Mouse (Mus musculus) forebrain, embryonic 10.5 days (tissue): ENCODE measurements around the gene Fcgr3. TPM values are rescaled to one million over a fixed set of nuclear protein-coding genes. Genes with fewer than 3 reads are reported as not detected.

ENCODE experiments used
- DNase-seq: peaks from one replicate; pipeline ENCODE4 v3.0.0-alpha.2; 2017; ENCODE audit warnings: low spot score; ENCODE audit errors: extremely low spot score
- H3K27ac ChIP-seq: fragments of 300-500 bp; sonication (generic); 2 replicates; pipeline ENCODE4 v1.5.1; 2016; ENCODE audit warnings: mild to moderate bottlenecking
- H3K27me3 ChIP-seq: fragments of 300-500 bp; sonication (generic); 2 replicates; pipeline ENCODE4 v1.6.1; 2016; ENCODE audit warnings: mild to moderate bottlenecking; ENCODE audit not compliant: poor library complexity, severe bottlenecking
- H3K36me3 ChIP-seq: fragments of 300-500 bp; sonication (generic); replicated peaks from 2 replicates; pipeline ENCODE4 v1.6.1; 2016; ENCODE audit warnings: mild to moderate bottlenecking, moderate library complexity
- H3K4me1 ChIP-seq: fragments of 300-500 bp; sonication (generic); 2 replicates; pipeline ENCODE4 v1.6.1; 2016
- H3K4me3 ChIP-seq: fragments of 300-500 bp; sonication (generic); 2 replicates; pipeline ENCODE4 v1.5.1; 2016; ENCODE audit warnings: mild to moderate bottlenecking, moderate library complexity
- H3K9me3 ChIP-seq: fragments of 300-500 bp; sonication (generic); 2 replicates; pipeline ENCODE4 v1.6.1; 2016; ENCODE audit warnings: mild to moderate bottlenecking, moderate library complexity
- WGBS: fragments of 180-500 bp; shearing (Covaris S2); methylation state at CpG from one replicate; pipeline ENCODE4 v1.1.7; 2016; 5-methylcytosine and 5-hydroxymethylcytosine counted together
- microRNA-seq: library from miRNA; unstranded; fragments of <30 nt; microRNA quantifications from one replicate; pipeline ENCODE4, GENCODE M21; 2017
- polyA plus RNA-seq: library from polyadenylated mRNA; unstranded; fragments of >200 nt; fragmentation: Nextera tagmentation; extraction: Ambion mirVana; gene quantifications from 2 replicates; pipeline ENCODE4 v1.2.1, GENCODE M21; 2016

Fcgr3 gene
- polyA plus RNA-seq, 1 experiment from 2014 or later, result 4.5 TPM

- H3K4me3 ChIP-seq, result no peak overlapping the region
- H3K9me3 ChIP-seq, result peaks cover 9% of the 10 kb centered on the region; the same call in 1 of the 2 replicates
- H3K27ac ChIP-seq, result no peak overlapping the region
- no peaks in the 10 kb centered on the region for H3K36me3 ChIP-seq
- no peaks in the 10 kb centered on the region for H3K4me1 ChIP-seq
- H3K27me3 ChIP-seq, result no peaks in the 10 kb centered on the region
- no peak for DNase-seq
- WGBS, result 90% methylated on average over 2 of the region's 2 CpGs
Observed at GRCm38 (mm10) chr1:171006905-171007304, 57.8 kb downstream of the Fcgr3 start.

- H3K4me1 ChIP-seq, result no peaks in the 10 kb centered on the region
Observed at GRCm38 (mm10) chr1:171006335-171006734, 58.4 kb downstream of the Fcgr3 start.

GRCm38 (mm10) chr1:171005586-171005985 is 59.1 kb downstream of the Fcgr3 start:
- DNase-seq, result no peak
- Histone ChIP-seq H3K27me3 (no peaks in the 10 kb centered on the region), H3K27ac (no peak overlapping the region)

More at GRCm38 (mm10) chr1:171006335-171006734, 58.4 kb downstream of the Fcgr3 start:
- H3K4me3 ChIP-seq, result no peak overlapping the region
- no peak overlapping the region for H3K27ac ChIP-seq
- no peak for DNase-seq
- H3K36me3 ChIP-seq, result no peaks in the 10 kb centered on the region
- H3K9me3 ChIP-seq, result peaks cover 9% of the 10 kb centered on the region; the same call in 1 of the 2 replicates
- no peaks in the 10 kb centered on the region for H3K27me3 ChIP-seq
- WGBS, result 91% methylated on average over 4 of the region's 4 CpGs

GRCm38 (mm10) chr1:171005081-171005480 is 59.7 kb downstream of the Fcgr3 start:
- H3K9me3 ChIP-seq, result peaks cover 6% of the 10 kb centered on the region; the same call in 1 of the 2 replicates
- H3K36me3 ChIP-seq, result no peaks in the 10 kb centered on the region
- 74% methylated on average over 6 of the region's 6 CpGs for WGBS
- no peak for DNase-seq
- H3K4me3 ChIP-seq, result no peak overlapping the region
- no peak overlapping the region for H3K27ac ChIP-seq
- no peaks in the 10 kb centered on the region for H3K27me3 ChIP-seq
- no peaks in the 10 kb centered on the region for H3K4me1 ChIP-seq

More at GRCm38 (mm10) chr1:171005586-171005985, 59.1 kb downstream of the Fcgr3 start:
- Histone ChIP-seq H3K36me3 (no peaks in the 10 kb centered on the region), H3K4me3 (no peak overlapping the region), H3K9me3 (peaks cover 9% of the 10 kb centered on the region; the same call in 1 of the 2 replicates), H3K4me1 (no peaks in the 10 kb centered on the region)

Small RNA genes within 50 kb of the gene (microRNA-seq; reads per million reads assigned to microRNA genes)
- gene Gm27552 (not detected), gene Gm27844 (not detected), gene Mir6546 (14.7 reads per million, percentile 26 among the genes with 10 or more reads in this experiment)

Other genes starting within 250 kb of the Fcgr3 start
- gene Atf6, start 197.2 kb downstream of the Fcgr3 start, polyA plus RNA-seq, result 7.1 and 8.4 TPM in 2 replicates
- 0.19 and 0.39 TPM in 2 replicates for gene Gm26620, start 179.9 kb downstream of the Fcgr3 start, polyA plus RNA-seq
- gene Dusp12, start 179.4 kb downstream of the Fcgr3 start, polyA plus RNA-seq, result 30.9 and 33.2 TPM in 2 replicates
- not detected in 2 replicates for gene Fcrlb, start 152.0 kb downstream of the Fcgr3 start, polyA plus RNA-seq
- not detected in 2 replicates for gene Fcrla, start 137.4 kb downstream of the Fcgr3 start, polyA plus RNA-seq
- gene Fcgr2b, start 88.4 kb downstream of the Fcgr3 start, polyA plus RNA-seq, result 0.09 TPM in 1 of 2 replicates, not detected in the other
- 0.11 TPM in 1 of 2 replicates, not detected in the other for gene Fcgr4, start 46.0 kb downstream of the Fcgr3 start, polyA plus RNA-seq
- 2.2 and 2.8 TPM in 2 replicates for gene Cfap126, start 49.0 kb upstream of the Fcgr3 start, polyA plus RNA-seq
- gene Sdhc, start 85.7 kb upstream of the Fcgr3 start, polyA plus RNA-seq, result 266 and 273 TPM in 2 replicates
- gene Mpz, start 85.8 kb upstream of the Fcgr3 start, polyA plus RNA-seq, result 0.16 and 0.22 TPM in 2 replicates
- gene Pcp4l1, start 131.3 kb upstream of the Fcgr3 start, polyA plus RNA-seq, result 5.4 and 7.3 TPM in 2 replicates
- 0.12 and 0.24 TPM in 2 replicates for gene Nr1i3, start 149.0 kb upstream of the Fcgr3 start, polyA plus RNA-seq
- gene Tomm40l, start 157.6 kb upstream of the Fcgr3 start, polyA plus RNA-seq, result 31.0 and 37.2 TPM in 2 replicates
- 2.9 and 4.2 TPM in 2 replicates for gene Apoa2, start 160.1 kb upstream of the Fcgr3 start, polyA plus RNA-seq
- gene Fcer1g, start 169.4 kb upstream of the Fcgr3 start, polyA plus RNA-seq, result 12.0 and 12.1 TPM in 2 replicates
- gene Adamts4, start 185.5 kb upstream of the Fcgr3 start, polyA plus RNA-seq, result 9.3 and 10.8 TPM in 2 replicates
- gene Ndufs2, start 186.5 kb upstream of the Fcgr3 start, polyA plus RNA-seq, result 270 and 274 TPM in 2 replicates
- 60.5 and 65.2 TPM in 2 replicates for gene B4galt3, start 205.4 kb upstream of the Fcgr3 start, polyA plus RNA-seq
- 51.5 and 58.0 TPM in 2 replicates for gene Ppox, start 216.3 kb upstream of the Fcgr3 start, polyA plus RNA-seq
- 94.1 and 95.9 TPM in 2 replicates for gene Usp21, start 223.1 kb upstream of the Fcgr3 start, polyA plus RNA-seq
- 94.3 and 98.6 TPM in 2 replicates for gene Ufc1, start 230.1 kb upstream of the Fcgr3 start, polyA plus RNA-seq